Mouse (Mus musculus): Measurements from ENCODE around the gene Gm44579. TPM values are rescaled to one million over a fixed set of nuclear protein-coding genes. Genes with fewer than 3 reads are reported as not detected.

The Gm44579 gene
- polyA plus RNA-seq, 1 experiment from 2014 or later: not detected

Other genes starting within 250 kb of the Gm44579 start
- gene Col2a1, start 216.3 kb downstream of the Gm44579 start, polyA plus RNA-seq (2015; fragmentation: Nextera tagmentation; extraction: Ambion mirVana): 0.48 and 5.3 TPM in 2 replicates
- 22.2 and 24.3 TPM in 2 replicates for gene Pfkm, start 128.4 kb downstream of the Gm44579 start, polyA plus RNA-seq (2015; fragmentation: Nextera tagmentation; extraction: Ambion mirVana)
- 13.7 and 14.8 TPM in 2 replicates for gene Senp1, start 127.2 kb downstream of the Gm44579 start, polyA plus RNA-seq (2015; fragmentation: Nextera tagmentation; extraction: Ambion mirVana)
- 20.4 and 23.8 TPM in 2 replicates for gene Asb8, start 55.4 kb downstream of the Gm44579 start, polyA plus RNA-seq (2015; fragmentation: Nextera tagmentation; extraction: Ambion mirVana)
- 0.06 TPM in 1 of 2 replicates, not detected in the other for gene Ccdc184, start 53.8 kb downstream of the Gm44579 start, polyA plus RNA-seq (2015; fragmentation: Nextera tagmentation; extraction: Ambion mirVana)
- gene Olfr288, start 25.4 kb downstream of the Gm44579 start, polyA plus RNA-seq (2015; fragmentation: Nextera tagmentation; extraction: Ambion mirVana): not detected in 2 replicates
- not detected in 2 replicates for gene Olfr287, start 79 bp upstream of the Gm44579 start, polyA plus RNA-seq (2015; fragmentation: Nextera tagmentation; extraction: Ambion mirVana)
- not detected in 2 replicates for gene Olfr286, start 13.5 kb upstream of the Gm44579 start, polyA plus RNA-seq (2015; fragmentation: Nextera tagmentation; extraction: Ambion mirVana)
- gene H1fnt, start 36.3 kb upstream of the Gm44579 start, polyA plus RNA-seq (2015; fragmentation: Nextera tagmentation; extraction: Ambion mirVana): not detected in 2 replicates
- gene Zfp641, start 75.2 kb upstream of the Gm44579 start, polyA plus RNA-seq (2015; fragmentation: Nextera tagmentation; extraction: Ambion mirVana): 0.08 TPM in 2 replicates
- not detected in 2 replicates for gene Olfr285, start 96.4 kb upstream of the Gm44579 start, polyA plus RNA-seq (2015; fragmentation: Nextera tagmentation; extraction: Ambion mirVana)
- not detected in 2 replicates for gene Olfr284, start 120.0 kb upstream of the Gm44579 start, polyA plus RNA-seq (2015; fragmentation: Nextera tagmentation; extraction: Ambion mirVana)
- not detected in 2 replicates for gene Olfr283, start 160.0 kb upstream of the Gm44579 start, polyA plus RNA-seq (2015; fragmentation: Nextera tagmentation; extraction: Ambion mirVana)
- gene Olfr282, start 210.2 kb upstream of the Gm44579 start, polyA plus RNA-seq (2015; fragmentation: Nextera tagmentation; extraction: Ambion mirVana): not detected in 2 replicates
- not detected in 2 replicates for gene Olfr281, start 231.6 kb upstream of the Gm44579 start, polyA plus RNA-seq (2015; fragmentation: Nextera tagmentation; extraction: Ambion mirVana)
- gene OR5BS1P, start 248.9 kb upstream of the Gm44579 start, polyA plus RNA-seq (2015; fragmentation: Nextera tagmentation; extraction: Ambion mirVana): not detected in 2 replicates

All from liver, embryonic 15.5 days (tissue).